Mouse (Mus musculus): ENCODE measurements around the gene Neurl4.
A peak's percentile ranks its signal among the peaks of the same experiment; 100 is the strongest.
"Not testable (repeated sequence)": the region's sequence is repeated elsewhere in the genome, so short reads cannot be mapped to it uniquely, and the experiment has no call there.

Neurl4 gene

GRCm38 (mm10) chr11:69900471-69901405, at the start of gene Neurl4, which contains the start of gene 2810408A11Rik:
Neurl4 (plus strand) TSS chr11:69901072.
2810408A11Rik (minus strand) TSS chr11:69900987.
- peak; percentile 91 to 97 for DNase-seq

- DNase-seq = peak; percentile 66 to 68
These were observed 46.9 kb upstream of the Neurl4 start for GRCm38 (mm10) chr11:69853994-69854393.

GRCm38 (mm10) chr11:69854680-69855079, 46.2 kb upstream of the Neurl4 start:
- DNase-seq = no peak

- peak; percentile 52 to 60 for DNase-seq
These were observed 45.5 kb upstream of the Neurl4 start for GRCm38 (mm10) chr11:69855347-69855746.

- DNase-seq = peak; percentile 68 to 84
These were observed 42.5 kb upstream of the Neurl4 start, which contains the start of gene Tnk1 for GRCm38 (mm10) chr11:69858113-69858998. Tnk1 (minus strand) TSS chr11:69858730.

GRCm38 (mm10) chr11:69863729-69864128, 37.1 kb upstream of the Neurl4 start:
- not testable (repeated sequence) for DNase-seq

- no peak for DNase-seq
These were observed 36.6 kb upstream of the Neurl4 start for GRCm38 (mm10) chr11:69864138-69864860.

GRCm38 (mm10) chr11:69865561-69865960, 35.3 kb upstream of the Neurl4 start:
- no peak for DNase-seq

GRCm38 (mm10) chr11:69867335-69867734, 33.5 kb upstream of the Neurl4 start:
- DNase-seq = no peak

GRCm38 (mm10) chr11:69870289-69871069, 30.4 kb upstream of the Neurl4 start:
- DNase-seq = no peak

- DNase-seq = no peak
These were observed 29.1 kb upstream of the Neurl4 start for GRCm38 (mm10) chr11:69871822-69872221.

GRCm38 (mm10) chr11:69872451-69872850, 28.4 kb upstream of the Neurl4 start:
- DNase-seq = no peak

- DNase-seq = peak; percentile 43 to 72
These were observed 24.7 kb upstream of the Neurl4 start for GRCm38 (mm10) chr11:69876186-69876585.

- DNase-seq = peak; percentile 88
These were observed 24.0 kb upstream of the Neurl4 start for GRCm38 (mm10) chr11:69876867-69877266.

GRCm38 (mm10) chr11:69877878-69878277, 23.0 kb upstream of the Neurl4 start, which contains the start of gene Tmem95:
Tmem95 (minus strand) TSS chr11:69878018.
- no peak for DNase-seq

- no peak for DNase-seq
These were observed 22.5 kb upstream of the Neurl4 start for GRCm38 (mm10) chr11:69878399-69878798.

GRCm38 (mm10) chr11:69878952-69879351, 21.9 kb upstream of the Neurl4 start:
- no peak for DNase-seq

GRCm38 (mm10) chr11:69879711-69880110, 21.2 kb upstream of the Neurl4 start:
- peak in 1 of 2 experiments; percentile 57 for DNase-seq

- peak; percentile 83 to 87 for DNase-seq
These were observed 20.4 kb upstream of the Neurl4 start for GRCm38 (mm10) chr11:69880506-69880852.

GRCm38 (mm10) chr11:69880853-69881603, 19.8 kb upstream of the Neurl4 start, which contains the start of gene Kctd11:
Kctd11 (minus strand) TSS chr11:69881406.
- peak; percentile 90 to 96 for DNase-seq

Data from kidney, postnatal 25 days (tissue).